Mouse (Mus musculus): ENCODE measurements at regions not wholly inside any gene's neighbourhood (a gene's known extent, or its start where the extent isn't known, plus 50 kb on each side); places are given as distances from the start of the nearest gene placed in this dataset.
"Not testable (repeated sequence)": the region's sequence is repeated elsewhere in the genome, so short reads cannot be mapped to it uniquely, and the experiment has no call there.

DNA sequence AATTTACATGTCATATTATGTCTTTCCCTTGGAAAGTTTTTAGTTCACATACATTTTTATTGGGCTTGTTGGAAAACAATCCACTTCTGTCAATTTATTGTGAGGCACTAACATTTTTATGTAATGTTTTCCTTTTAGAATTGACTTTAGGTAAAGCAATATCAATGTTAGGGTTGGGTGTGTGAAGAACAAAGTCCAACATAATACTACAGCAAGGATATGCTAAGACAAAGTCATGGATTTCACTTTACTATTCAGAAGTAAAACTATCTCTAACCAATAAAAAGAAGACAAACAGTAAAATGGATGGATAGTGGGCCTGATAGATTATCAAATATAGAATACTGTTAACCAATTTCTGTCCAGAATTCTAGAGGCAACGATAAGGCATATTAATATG lies 208.4 kb downstream of the Amd2 start:
- 83% methylated on average over 1 of the region's 1 CpGs for WGBS
- no peak for ATAC-seq (ENCODE audit: insufficient read depth)

DNA sequence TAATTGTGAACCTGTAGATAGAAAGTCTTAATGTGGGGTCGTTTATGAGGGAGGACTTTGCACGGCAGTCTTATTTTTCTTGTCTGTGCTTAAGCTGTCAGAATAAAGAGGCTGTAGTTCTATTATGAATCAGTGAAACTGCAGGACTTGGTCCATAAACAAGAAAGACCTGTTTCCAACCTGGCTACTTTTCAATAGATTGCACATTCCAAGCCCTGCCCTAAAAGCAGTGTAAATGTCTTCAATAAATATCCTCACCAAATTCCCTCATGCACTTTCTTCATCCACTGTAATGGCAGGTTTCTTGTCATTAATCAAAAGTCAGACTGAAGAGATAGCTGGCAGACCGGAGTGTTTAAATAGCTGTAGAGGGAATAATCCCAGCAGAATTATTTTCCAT lies 209.1 kb downstream of the Amd2 start:
- Histone ChIP-seq H3K4me1 (ENCODE audit: insufficient read depth) (no peaks in the 10 kb centered on the region), H3K36me3 (ENCODE audit: insufficient read depth) (no peaks in the 10 kb centered on the region), H3K9me3 (ENCODE audit: low read depth, low read length) (no peaks in the 10 kb centered on the region), H3K4me2 (no peak overlapping the region), H3K27ac (ENCODE audit: low read depth) (peak overlapping the region; percentile 54; the same call in 1 of the 2 replicates), H3K27me3 (ENCODE audit: insufficient read depth, low read length) (no peaks in the 10 kb centered on the region), H3K9ac (no peak overlapping the region), H3K4me3 (ENCODE audit: low read depth, low read length) (no peak overlapping the region)
- DNase-seq (peak; percentile 57), ATAC-seq (ENCODE audit: insufficient read depth) (peak; percentile 68; the same call in 1 of the 2 replicates)
- 36% methylated on average over 3 of the region's 3 CpGs for WGBS
- TF ChIP-seq CTCF (IDR thresholded peaks at IDR 0.05; ENCODE audit: low read depth) = no peak

More for the DNA sequence above, 208.4 kb downstream of the Amd2 start:
- Histone ChIP-seq H3K4me2 (no peak overlapping the region), H3K36me3 (ENCODE audit: insufficient read depth) (no peaks in the 10 kb centered on the region), H3K27ac (ENCODE audit: low read depth) (no peak overlapping the region), H3K4me1 (ENCODE audit: insufficient read depth) (no peaks in the 10 kb centered on the region), H3K4me3 (ENCODE audit: low read depth, low read length) (no peak overlapping the region), H3K9me3 (ENCODE audit: low read depth, low read length) (no peaks in the 10 kb centered on the region), H3K27me3 (ENCODE audit: insufficient read depth, low read length) (no peaks in the 10 kb centered on the region), H3K9ac (no peak overlapping the region)
- TF ChIP-seq CTCF (IDR thresholded peaks at IDR 0.05; ENCODE audit: low read depth) = no peak
- no peak for DNase-seq

DNA sequence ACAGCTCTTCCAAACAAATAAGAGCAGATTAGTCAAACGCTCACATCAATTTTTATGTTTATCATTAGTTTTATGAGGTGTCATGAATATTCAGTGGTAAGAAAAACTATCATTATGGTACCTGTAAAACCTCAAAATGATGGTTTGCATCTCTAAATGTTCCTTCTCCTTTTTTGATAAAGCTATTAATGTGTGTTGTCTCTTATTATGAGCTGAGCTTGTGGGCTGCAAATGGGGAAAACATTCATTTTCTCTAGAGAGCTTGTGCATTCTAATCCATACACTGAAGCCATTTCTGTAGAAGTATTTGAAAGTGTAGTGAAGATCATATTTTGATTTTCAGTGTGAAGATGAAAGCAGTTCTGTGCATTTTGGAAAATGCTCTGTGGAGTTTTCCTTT lies 209.6 kb downstream of the Amd2 start:
- H3K9me3 ChIP-seq (ENCODE audit: low read depth, low read length) = no peaks in the 10 kb centered on the region
- ATAC-seq (ENCODE audit: insufficient read depth) = no peak
- no peaks in the 10 kb centered on the region for H3K4me1 ChIP-seq (ENCODE audit: insufficient read depth)
- no peaks in the 10 kb centered on the region for H3K36me3 ChIP-seq (ENCODE audit: insufficient read depth)
- no peak for DNase-seq
- TF ChIP-seq CTCF (IDR thresholded peaks at IDR 0.05; ENCODE audit: low read depth) = no peak
- no peak overlapping the region for H3K27ac ChIP-seq (ENCODE audit: low read depth)
- WGBS = 51% methylated on average over 1 of the region's 1 CpGs
- H3K9ac ChIP-seq = no peak overlapping the region
- no peak overlapping the region for H3K4me2 ChIP-seq
- no peak overlapping the region for H3K4me3 ChIP-seq (ENCODE audit: low read depth, low read length)
- H3K27me3 ChIP-seq (ENCODE audit: insufficient read depth, low read length) = no peaks in the 10 kb centered on the region

DNA sequence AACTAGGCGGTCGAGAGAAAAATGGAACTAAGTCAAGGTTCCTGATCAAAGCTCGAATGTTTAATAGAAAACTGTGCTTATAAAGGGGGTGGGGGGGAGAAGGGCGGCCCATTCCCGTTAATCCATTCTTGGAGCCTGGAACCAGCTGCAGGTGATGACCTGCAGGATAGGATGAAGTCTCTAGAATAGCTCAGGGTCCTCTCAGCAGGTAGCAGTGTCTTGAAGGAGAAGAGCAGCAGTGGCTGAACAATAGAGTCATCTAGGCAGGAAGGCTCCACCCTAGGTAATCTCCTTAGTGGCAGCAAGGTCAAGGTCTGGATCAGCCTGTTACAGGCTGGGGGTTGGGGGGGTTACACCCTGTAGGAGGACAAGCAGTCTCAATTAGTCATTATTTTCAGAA lies 232.9 kb downstream of the Amd2 start:
- WGBS = 83% methylated on average over 5 of the region's 5 CpGs
- not testable (repeated sequence) for H3K9me3 ChIP-seq (ENCODE audit: low read depth, low read length); ATAC-seq (ENCODE audit: insufficient read depth); H3K27ac ChIP-seq (ENCODE audit: low read depth); H3K4me2 ChIP-seq; H3K4me3 ChIP-seq (ENCODE audit: low read depth, low read length); H3K4me1 ChIP-seq (ENCODE audit: insufficient read depth); DNase-seq; H3K36me3 ChIP-seq (ENCODE audit: insufficient read depth); H3K9ac ChIP-seq; H3K27me3 ChIP-seq (ENCODE audit: insufficient read depth, low read length)

DNA sequence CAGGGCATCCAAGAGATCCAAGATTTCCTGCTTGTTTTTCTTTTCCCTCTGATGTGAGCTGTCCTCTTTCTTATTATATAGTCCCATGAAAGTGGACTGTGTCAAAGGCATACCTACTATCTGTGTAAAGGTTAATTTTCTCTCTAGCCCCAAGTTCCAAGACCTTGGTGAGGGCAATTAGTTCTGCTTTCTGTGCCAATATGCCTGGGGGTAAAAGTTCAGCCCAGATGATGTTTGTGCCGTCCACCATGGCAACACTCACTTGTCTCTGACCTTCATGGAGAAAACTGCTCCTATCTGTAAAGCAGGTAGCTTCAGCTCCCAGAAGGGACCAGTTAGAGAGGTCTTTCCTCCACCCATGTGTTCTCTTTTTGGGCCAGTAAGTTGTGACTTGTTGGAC lies 265.2 kb downstream of the Amd2 start:
- H3K4me2 ChIP-seq = no peak overlapping the region
- H3K9ac ChIP-seq = no peak overlapping the region
- H3K9me3 ChIP-seq (ENCODE audit: low read depth, low read length) = no peaks in the 10 kb centered on the region
- no peaks in the 10 kb centered on the region for H3K27me3 ChIP-seq (ENCODE audit: insufficient read depth, low read length)
- DNase-seq (no peak), ATAC-seq (ENCODE audit: insufficient read depth) (no peak)
- H3K4me3 ChIP-seq (ENCODE audit: low read depth, low read length) = no peak overlapping the region
- no peaks in the 10 kb centered on the region for H3K4me1 ChIP-seq (ENCODE audit: insufficient read depth)
- 80% methylated on average over 1 of the region's 1 CpGs for WGBS
- no peaks in the 10 kb centered on the region for H3K36me3 ChIP-seq (ENCODE audit: insufficient read depth)
- no peak for TF ChIP-seq CTCF (IDR thresholded peaks at IDR 0.05; ENCODE audit: low read depth)
- H3K27ac ChIP-seq (ENCODE audit: low read depth) = no peak overlapping the region

GRCm38 (mm10) chr10:35444916-35445315 lies 266.8 kb downstream of the Amd2 start:
- 67% methylated on average over 4 of the region's 4 CpGs for WGBS
- Histone ChIP-seq H3K36me3 (ENCODE audit: insufficient read depth) (no peaks in the 10 kb centered on the region), H3K4me1 (ENCODE audit: insufficient read depth) (no peaks in the 10 kb centered on the region), H3K9ac (no peak overlapping the region), H3K27ac (ENCODE audit: low read depth) (no peak overlapping the region), H3K9me3 (ENCODE audit: low read depth, low read length) (no peaks in the 10 kb centered on the region), H3K27me3 (ENCODE audit: insufficient read depth, low read length) (no peaks in the 10 kb centered on the region), H3K4me3 (ENCODE audit: low read depth, low read length) (no peak overlapping the region), H3K4me2 (no peak overlapping the region)
- ATAC-seq (ENCODE audit: insufficient read depth) (no peak), DNase-seq (no peak)
- no peak for TF ChIP-seq CTCF (IDR thresholded peaks at IDR 0.05; ENCODE audit: low read depth)

DNA sequence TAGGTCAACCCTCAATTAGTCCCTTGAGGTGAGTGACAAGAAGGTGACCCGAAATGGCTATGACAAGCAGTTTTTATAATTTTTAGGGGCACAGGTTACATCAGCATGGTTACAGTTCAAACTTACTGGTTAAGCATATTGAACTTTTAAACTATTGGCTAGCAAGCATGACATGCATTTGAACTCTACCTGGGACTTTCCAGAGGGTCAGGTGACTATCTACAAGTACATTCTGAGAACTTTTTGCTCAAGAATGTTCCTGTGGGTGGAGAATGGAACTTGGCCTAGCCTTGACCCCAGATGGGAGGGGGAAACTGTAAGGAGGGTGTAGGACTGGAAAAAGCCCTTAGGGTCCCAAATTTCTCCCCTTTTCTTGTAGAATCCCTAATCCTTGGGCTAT lies 267.8 kb downstream of the Amd2 start:
- Histone ChIP-seq H3K27ac (ENCODE audit: low read depth) (no peak overlapping the region), H3K9me3 (ENCODE audit: low read depth, low read length) (no peaks in the 10 kb centered on the region), H3K4me3 (ENCODE audit: low read depth, low read length) (no peak overlapping the region), H3K9ac (no peak overlapping the region), H3K4me1 (ENCODE audit: insufficient read depth) (no peaks in the 10 kb centered on the region), H3K4me2 (no peak overlapping the region), H3K27me3 (ENCODE audit: insufficient read depth, low read length) (no peaks in the 10 kb centered on the region), H3K36me3 (ENCODE audit: insufficient read depth) (no peaks in the 10 kb centered on the region)
- no peak for DNase-seq
- 86% methylated on average over 1 of the region's 1 CpGs for WGBS
- no peak for ATAC-seq (ENCODE audit: insufficient read depth)
- no peak for TF ChIP-seq CTCF (IDR thresholded peaks at IDR 0.05; ENCODE audit: low read depth)
